Mouse (Mus musculus) heart, embryonic 14.5 days (tissue): ENCODE measurements around the gene Nmbr. TPM values are rescaled to one million over a fixed set of nuclear protein-coding genes. Genes with fewer than 3 reads are reported as not detected.

ENCODE experiments used
- ATAC-seq: fragments of 200-750 bp; cut with Nextera tagmentation; 2 replicates; pipeline ENCODE4 v1.8.0; 2017; ENCODE audit warnings: low read depth, moderate TSS enrichment; ENCODE audit not compliant: insufficient number of reproducible peaks, insufficient read depth, low FRiP score
- H3K27ac ChIP-seq, 2 experiments: fragments of 200-500 bp in 1 of 2; fragments of 300-500 bp in 1 of 2; sonication (generic) in 1 of 2; replicated peaks in 1 of 2; 2 replicates each; pipeline ENCODE4 v1.5.1; 2012 to 2014; ENCODE audit warnings: low read depth in 2 of 2, low read length in 2 of 2, control low read depth in 1 of 2, mild to moderate bottlenecking in 1 of 2, mixed read lengths in 1 of 2; ENCODE audit not compliant: control insufficient read depth in 1 of 2, insufficient read depth in 1 of 2
- H3K27me3 ChIP-seq: fragments of 300-500 bp; sonication (generic); 2 replicates; pipeline ENCODE4 v1.6.1; 2014; ENCODE audit warnings: mild to moderate bottlenecking, low read length, control low read depth; ENCODE audit not compliant: control insufficient read depth, insufficient read depth
- H3K36me3 ChIP-seq: fragments of 300-500 bp; sonication (generic); 2 replicates; pipeline ENCODE4 v1.6.1; 2014; ENCODE audit warnings: mild to moderate bottlenecking, control low read depth, low read length, mixed read lengths; ENCODE audit not compliant: control insufficient read depth, insufficient read depth
- H3K4me1 ChIP-seq, 2 experiments: fragments of 200-500 bp in 1 of 2; fragments of 300-500 bp in 1 of 2; sonication (generic) in 1 of 2; 2 replicates each; pipeline ENCODE4 v1.6.1; 2012 to 2014; ENCODE audit warnings: low read length in 2 of 2, control low read depth in 1 of 2, mixed read lengths in 1 of 2; ENCODE audit not compliant: control insufficient read depth in 2 of 2, insufficient read depth in 2 of 2
- H3K4me2 ChIP-seq: fragments of 300-500 bp; sonication (generic); 2 replicates; pipeline ENCODE4 v1.6.1; 2014; ENCODE audit warnings: mild to moderate bottlenecking, low read length
- H3K4me3 ChIP-seq, 2 experiments: fragments of 200-500 bp in 1 of 2; fragments of 300-500 bp in 1 of 2; sonication (generic) in 1 of 2; 2 replicates each; pipeline ENCODE4 v1.5.1; 2012 to 2014; ENCODE audit warnings: low read length in 2 of 2, mild to moderate bottlenecking in 2 of 2, control low read depth in 1 of 2, low read depth in 1 of 2, moderate library complexity in 1 of 2; ENCODE audit not compliant: control insufficient read depth in 1 of 2, insufficient read depth in 1 of 2
- H3K9ac ChIP-seq: fragments of 300-500 bp; sonication (generic); 2 replicates; pipeline ENCODE4 v1.6.1; 2014; ENCODE audit warnings: mild to moderate bottlenecking, low read length
- H3K9me3 ChIP-seq: fragments of 300-500 bp; sonication (generic); 2 replicates; pipeline ENCODE4 v1.6.1; 2016; ENCODE audit warnings: low read length, control low read depth; ENCODE audit not compliant: control insufficient read depth
- WGBS: fragments of 180-500 bp; shearing (Covaris S2); extraction: QIAGEN DNeasy Blood & Tissue Kit; methylation state at CpG from one replicate; pipeline ENCODE4 v1.1.7; 2014; 5-methylcytosine and 5-hydroxymethylcytosine counted together
- polyA plus RNA-seq: library from polyadenylated mRNA; unstranded; fragments of >200 nt; fragmentation: Nextera tagmentation; extraction: Ambion mirVana; gene quantifications from 2 replicates; pipeline ENCODE4 v1.2.1, GENCODE M21; 2014

Nmbr gene
- polyA plus RNA-seq, 1 experiment from 2014 or later = 0.41 TPM

DNA sequence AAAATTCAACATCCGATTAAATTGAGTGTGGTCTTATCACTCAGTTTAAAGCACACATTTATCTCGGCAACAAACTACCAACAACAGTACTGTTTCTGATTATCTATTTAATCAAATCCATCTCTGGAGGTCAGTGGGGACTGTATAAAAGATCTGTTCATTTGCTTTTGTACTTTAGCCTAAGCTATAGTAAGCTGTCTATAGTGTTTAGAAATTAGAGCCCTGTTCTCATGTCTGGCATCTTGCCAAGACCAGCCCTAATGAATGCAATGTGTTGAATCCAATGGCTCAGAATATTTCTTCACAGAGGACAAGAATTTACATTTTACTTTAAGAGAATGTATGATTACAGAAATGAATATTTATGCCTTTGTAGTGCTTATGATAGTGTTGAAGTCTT, 69.1 kb downstream of the Nmbr start:
- Histone ChIP-seq H3K36me3 (no peaks in the 10 kb centered on the region), H3K9ac (no peak overlapping the region), H3K4me1 (no peaks in the 10 kb centered on the region), H3K27me3 (no peaks in the 10 kb centered on the region), H3K27ac (no peak overlapping the region), H3K4me3 (no peak overlapping the region), H3K9me3 (no peaks in the 10 kb centered on the region), H3K4me2 (no peak overlapping the region)
- ATAC-seq = no peak
- 69% methylated on average over 2 of the region's 2 CpGs for WGBS

DNA sequence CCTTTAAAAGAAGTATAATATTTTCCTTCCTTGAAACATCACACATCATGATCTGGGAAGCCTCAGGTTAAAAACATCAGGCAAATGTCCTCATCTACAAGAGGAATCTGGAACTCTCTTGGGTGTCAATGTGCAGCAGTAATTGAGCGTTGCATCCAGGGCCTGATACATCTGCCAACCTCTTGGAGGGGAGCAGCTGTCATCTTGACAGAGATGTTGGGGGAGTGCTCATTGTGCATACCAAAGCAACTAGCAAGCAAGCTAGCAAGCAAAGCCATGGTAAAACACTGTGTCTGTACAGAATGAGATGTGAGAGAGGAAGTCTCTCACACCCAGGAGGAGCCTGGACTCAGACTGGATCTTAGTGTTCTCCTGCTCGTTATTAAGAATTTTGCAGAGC, 84.6 kb downstream of the Nmbr start:
- no peaks in the 10 kb centered on the region for H3K27me3 ChIP-seq
- no peak overlapping the region for H3K4me3 ChIP-seq
- WGBS = 55% methylated on average over 2 of the region's 2 CpGs
- no peak overlapping the region for H3K27ac ChIP-seq
- no peak for ATAC-seq
- no peaks in the 10 kb centered on the region for H3K9me3 ChIP-seq
- H3K36me3 ChIP-seq = no peaks in the 10 kb centered on the region
- H3K4me1 ChIP-seq = no peaks in the 10 kb centered on the region
- H3K9ac ChIP-seq = no peak overlapping the region
- no peak overlapping the region for H3K4me2 ChIP-seq

DNA sequence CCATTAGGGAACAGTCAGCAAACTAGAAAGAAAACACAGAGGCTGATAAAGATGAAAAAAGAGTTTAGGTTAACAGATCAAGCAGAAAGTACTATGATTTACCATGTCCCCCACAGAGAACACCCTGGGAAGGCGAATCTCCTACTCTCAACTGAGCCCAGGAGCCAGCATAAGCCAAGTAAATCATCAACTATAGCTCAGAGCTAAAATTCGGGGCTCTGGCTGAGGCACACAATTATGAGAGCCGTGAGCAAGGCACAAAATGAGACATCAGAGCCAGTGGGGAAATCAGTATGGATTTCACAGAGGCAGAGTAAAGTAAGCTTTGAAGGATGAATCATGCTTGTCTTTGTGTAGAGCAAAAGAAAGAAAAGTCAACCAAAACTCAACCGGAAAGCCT, 111.6 kb downstream of the Nmbr start:
- Histone ChIP-seq H3K4me1 (no peaks in the 10 kb centered on the region), H3K36me3 (no peaks in the 10 kb centered on the region), H3K4me3 (no peak overlapping the region), H3K27me3 (no peaks in the 10 kb centered on the region), H3K27ac (no peak overlapping the region), H3K4me2 (no peak overlapping the region), H3K9me3 (no peaks in the 10 kb centered on the region), H3K9ac (no peak overlapping the region)
- WGBS = 66% methylated on average over 4 of the region's 4 CpGs
- ATAC-seq = no peak

Other genes with a start within 250 kb of the Nmbr start
- gene Adgrg6, start 159.9 kb upstream of the Nmbr start, polyA plus RNA-seq = 19.2 and 24.2 TPM in 2 replicates
- 85.8 and 96.7 TPM in 2 replicates for gene Vta1, start within 50 bp of the Nmbr start, polyA plus RNA-seq
- gene Gje1, start 12.6 kb downstream of the Nmbr start, polyA plus RNA-seq = not detected in 2 replicates